Mouse (Mus musculus): ENCODE measurements around the gene Gm765.

- no peak for TF ChIP-seq CTCF (IDR thresholded peaks at IDR 0.05; ENCODE audit: low read depth, low read length)
- TF ChIP-seq POLR2A (IDR thresholded peaks at IDR 0.05; ENCODE audit: borderline replicate concordance, low read depth, low read length): no peak
Measured at GRCm38 (mm10) chr6:98287521-98287920, 55.0 kb downstream of the Gm765 start.
